Mouse (Mus musculus): ENCODE results near the gene Arhgef1.

DNA sequence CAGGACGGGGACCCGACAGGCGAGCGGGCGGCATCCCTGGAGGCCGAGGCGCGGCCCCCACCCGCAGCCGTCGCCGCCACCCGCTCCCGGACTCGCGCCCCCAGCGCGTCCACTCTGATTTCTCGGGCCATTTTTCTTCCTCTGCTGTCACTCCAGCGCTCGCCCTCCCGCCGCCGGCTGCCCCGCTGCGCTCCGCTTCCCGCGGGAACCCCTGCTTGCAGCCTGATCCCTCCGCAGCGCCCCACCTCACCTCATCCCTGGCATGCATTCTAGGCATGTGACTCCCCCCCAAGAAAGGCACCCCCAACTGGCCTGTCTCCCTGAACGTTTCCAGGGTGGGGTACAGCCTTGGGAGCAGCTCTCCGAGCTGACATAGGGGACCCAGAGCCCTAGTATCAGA lies 52.5 kb downstream of the Arhgef1 start:
- TF ChIP-seq CTCF (IDR thresholded peaks at IDR 0.05; ENCODE audit: borderline replicate concordance, insufficient read depth, low read length) (no peak), POLR2A (IDR thresholded peaks at IDR 0.05; ENCODE audit: low read depth, low read length) (no peak)

Measured in embryonic fibroblast, embryonic 13.5 days (primary cell).